Comparison of ENCODE assay signal across 26 mouse cellular contexts in the genomic region with DNA sequence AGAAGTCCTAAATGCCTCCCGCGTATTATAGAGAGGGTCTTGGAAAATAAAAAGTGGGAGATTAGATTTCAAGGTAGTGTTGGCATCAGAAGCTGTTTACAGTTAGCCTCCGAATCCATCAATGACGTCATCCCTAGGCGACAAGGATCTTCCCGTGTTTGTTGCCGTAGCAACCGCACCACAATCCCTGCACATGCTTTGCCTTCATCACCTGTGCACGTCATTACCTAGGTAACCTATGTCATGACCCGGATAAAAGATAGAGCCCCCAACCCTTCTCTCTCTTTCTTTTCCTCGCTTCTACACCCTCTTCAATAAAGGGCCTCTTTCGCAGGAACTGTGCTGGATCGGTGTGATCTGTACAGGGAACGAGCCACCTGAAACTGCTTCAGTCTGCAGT.
DNase-seq lines count a peak whose midpoint lies in the region; ATAC-seq and TF ChIP-seq lines count a peak whose summit lies in the region.
"Had no signal": no experiment of that assay in that cellular context is flagged by ENCODE, and none has a peak within 500 bp of the region (broad histone marks: within the 10 kb centered on the region; RNA-seq: fewer than 3 reads in every experiment).

No protein-coding gene starts in this region.

- peak; percentile 70 for DNase-seq in heart, adult 11 months
- no peak for DNase-seq in heart, adult 18-20 months
- peak; percentile 44 for DNase-seq in hindbrain, postnatal 0 days (ENCODE audit: low spot score)
- peak; percentile 31 for DNase-seq in midbrain, postnatal 0 days (ENCODE audit: low spot score)
- peak; percentile 35 for DNase-seq in brain, adult 2 months (ENCODE audit: low read depth, low spot score)
- DNase-seq in frontal cortex, postnatal 14 days (ENCODE audit: low spot score in 2 of 2) = no peak
- DNase-seq: adrenal gland, adult 2 months; adrenal gland, postnatal 14 days; cerebellum, adult 11-12 months; cerebellum, adult 8-10 months; cerebellum, postnatal 10 days; cerebellum, postnatal 36 days; embryo, embryonic 11 days; gastrocnemius, postnatal 10 days; gastrocnemius, postnatal 36 days; heart, postnatal 14 days had no signal

- no peak for TF ChIP-seq CTCF in hindbrain, postnatal 0 days (IDR thresholded peaks at IDR 0.05; ENCODE audit: low read depth)
- TF ChIP-seq CTCF in midbrain, postnatal 0 days (IDR thresholded peaks at IDR 0.05) = no peak

- H3K4me1 ChIP-seq in hindbrain, postnatal 0 days (ENCODE audit: insufficient read depth, low read length) = no peaks in the 10 kb centered on the region
- H3K4me1 ChIP-seq in hindbrain, embryonic 16.5 days (ENCODE audit: control insufficient read depth, insufficient read depth, low read depth, low read length) = no peaks in the 10 kb centered on the region
- H3K4me1 ChIP-seq in midbrain, postnatal 0 days (ENCODE audit: insufficient read depth, low read length) = peaks cover 10% of the 10 kb centered on the region; the same call in 1 of the 2 replicates
- H3K4me1 ChIP-seq in midbrain, embryonic 15.5 days = peaks cover 30% of the 10 kb centered on the region
- H3K4me1 ChIP-seq: embryonic facial prominence, embryonic 13.5 days; intestine, embryonic 15.5 days had no signal

- no peak overlapping the region for H3K4me2 ChIP-seq in hindbrain, postnatal 0 days (ENCODE audit: low read depth, low read length)
- no peak overlapping the region for H3K4me2 ChIP-seq in hindbrain, embryonic 16.5 days (ENCODE audit: low read length)
- no peak overlapping the region for H3K4me2 ChIP-seq in midbrain, postnatal 0 days (ENCODE audit: low read depth, low read length, poor library complexity, severe bottlenecking)
- no peak overlapping the region for H3K4me2 ChIP-seq in midbrain, embryonic 15.5 days
- H3K4me2 ChIP-seq: embryonic facial prominence, embryonic 13.5 days; forebrain, embryonic 12.5 days; forebrain, embryonic 15.5 days; heart, embryonic 13.5 days; hindbrain, embryonic 14.5 days; intestine, embryonic 15.5 days had no signal

- no peak overlapping the region for H3K4me3 ChIP-seq in hindbrain, postnatal 0 days (ENCODE audit: low read length)
- H3K4me3 ChIP-seq in hindbrain, embryonic 16.5 days (ENCODE audit: low read length) = no peak overlapping the region
- no peak overlapping the region for H3K4me3 ChIP-seq in midbrain, postnatal 0 days (ENCODE audit: low read depth, low read length)
- no peak overlapping the region for H3K4me3 ChIP-seq in midbrain, embryonic 15.5 days
- H3K4me3 ChIP-seq: embryonic facial prominence, embryonic 10.5 days; embryonic facial prominence, embryonic 13.5 days; erythroblast, embryonic 14.5 days; forebrain, embryonic 12.5 days; forebrain, embryonic 15.5 days; heart, embryonic 13.5 days; intestine, embryonic 15.5 days had no signal

- H3K9ac ChIP-seq in hindbrain, postnatal 0 days (replicated peaks; ENCODE audit: low read length) = no peak overlapping the region
- H3K9ac ChIP-seq in hindbrain, embryonic 16.5 days (ENCODE audit: low read depth, low read length) = no peak overlapping the region
- H3K9ac ChIP-seq in midbrain, postnatal 0 days (replicated peaks; ENCODE audit: low read length, poor library complexity, severe bottlenecking) = no peak overlapping the region
- no peak overlapping the region for H3K9ac ChIP-seq in midbrain, embryonic 15.5 days
- H3K9ac ChIP-seq: embryonic facial prominence, embryonic 13.5 days; forebrain, embryonic 12.5 days; forebrain, embryonic 15.5 days; heart, embryonic 13.5 days; hindbrain, embryonic 14.5 days; intestine, embryonic 15.5 days had no signal

- H3K27ac ChIP-seq in hindbrain, postnatal 0 days = no peak overlapping the region
- H3K27ac ChIP-seq in hindbrain, embryonic 16.5 days (ENCODE audit: low read depth, low read length) = no peak overlapping the region
- no peak overlapping the region for H3K27ac ChIP-seq in midbrain, postnatal 0 days (ENCODE audit: low read depth, low read length)
- H3K27ac ChIP-seq in midbrain, embryonic 15.5 days = no peak overlapping the region
- H3K27ac ChIP-seq: embryonic facial prominence, embryonic 10.5 days; embryonic facial prominence, embryonic 13.5 days; forebrain, embryonic 12.5 days; forebrain, embryonic 15.5 days; heart, embryonic 13.5 days; hindbrain, embryonic 14.5 days; intestine, embryonic 15.5 days had no signal

- no peaks in the 10 kb centered on the region for H3K36me3 ChIP-seq in hindbrain, postnatal 0 days (ENCODE audit: insufficient read depth, low read length)
- no peaks in the 10 kb centered on the region for H3K36me3 ChIP-seq in hindbrain, embryonic 16.5 days (ENCODE audit: control insufficient read depth, insufficient read depth, low read length)
- no peaks in the 10 kb centered on the region for H3K36me3 ChIP-seq in midbrain, postnatal 0 days (ENCODE audit: insufficient read depth, low read length)
- no peaks in the 10 kb centered on the region for H3K36me3 ChIP-seq in midbrain, embryonic 15.5 days (replicated peaks)
- H3K36me3 ChIP-seq: embryonic facial prominence, embryonic 10.5 days; embryonic facial prominence, embryonic 13.5 days; forebrain, embryonic 12.5 days; forebrain, embryonic 15.5 days; heart, embryonic 13.5 days; intestine, embryonic 15.5 days had no signal

- H3K9me3 ChIP-seq in hindbrain, postnatal 0 days (ENCODE audit: low read length) = no peaks in the 10 kb centered on the region
- no peaks in the 10 kb centered on the region for H3K9me3 ChIP-seq in hindbrain, embryonic 16.5 days (ENCODE audit: control insufficient read depth, low read length)
- H3K9me3 ChIP-seq in midbrain, postnatal 0 days (ENCODE audit: low read length) = no peaks in the 10 kb centered on the region
- no peaks in the 10 kb centered on the region for H3K9me3 ChIP-seq in midbrain, embryonic 15.5 days
- H3K9me3 ChIP-seq: embryonic facial prominence, embryonic 10.5 days; embryonic facial prominence, embryonic 13.5 days; forebrain, embryonic 12.5 days; forebrain, embryonic 15.5 days; heart, embryonic 13.5 days; intestine, embryonic 15.5 days had no signal

- 78% methylated on average over 14 of the region's 14 CpGs for WGBS in hindbrain, postnatal 0 days
- WGBS in hindbrain, embryonic 16.5 days = 73% methylated on average over 14 of the region's 14 CpGs
- 74% methylated on average over 14 of the region's 14 CpGs for WGBS in midbrain, postnatal 0 days
- WGBS in midbrain, embryonic 15.5 days = 72% methylated on average over 14 of the region's 14 CpGs

- ATAC-seq in hindbrain, postnatal 0 days = peak; percentile 54; the same call in 1 of the 2 replicates
- ATAC-seq in hindbrain, embryonic 16.5 days = no peak
- ATAC-seq in midbrain, postnatal 0 days (ENCODE audit: low FRiP score) = no peak
- no peak for ATAC-seq in midbrain, embryonic 15.5 days (replicated peaks)
- ATAC-seq: forebrain, embryonic 15.5 days; intestine, embryonic 15.5 days had no signal

- H3K27me3 ChIP-seq in hindbrain, postnatal 0 days (ENCODE audit: insufficient read depth, low read length) = no peaks in the 10 kb centered on the region
- no peaks in the 10 kb centered on the region for H3K27me3 ChIP-seq in hindbrain, embryonic 16.5 days (replicated peaks; ENCODE audit: control insufficient read depth, insufficient read depth, low read length)
- no peaks in the 10 kb centered on the region for H3K27me3 ChIP-seq in midbrain, postnatal 0 days (ENCODE audit: insufficient read depth, low read length)
- no peaks in the 10 kb centered on the region for H3K27me3 ChIP-seq in midbrain, embryonic 15.5 days (replicated peaks)
- H3K27me3 ChIP-seq: embryonic facial prominence, embryonic 13.5 days; forebrain, embryonic 12.5 days; forebrain, embryonic 15.5 days; heart, embryonic 13.5 days; intestine, embryonic 15.5 days had no signal

Comparison
In these comparisons a context has a peak if more than half of its experiments do, and no peak if none do; other contexts are left out.
1. DNase-seq: peak in heart, adult 11 months (single experiment), hindbrain, postnatal 0 days (single experiment), midbrain, postnatal 0 days (single experiment) and brain, adult 2 months (single experiment); none in heart, adult 18-20 months (0 of 2) and frontal cortex, postnatal 14 days (0 of 2).